Mouse (Mus musculus) limb, embryonic 12.5 days (tissue): Measurements from ENCODE around the gene Cacna1f. TPM values are rescaled to one million over a fixed set of nuclear protein-coding genes. Genes with fewer than 3 reads are reported as not detected.

Source experiments
- ATAC-seq: fragments of 200-750 bp; cut with Nextera tagmentation; 2 replicates; pipeline ENCODE4 v1.8.0; 2017; ENCODE audit warnings: low read depth, moderate TSS enrichment; ENCODE audit not compliant: insufficient number of reproducible peaks, insufficient read depth, low FRiP score, low TSS enrichment
- H3K27ac ChIP-seq: fragments of 300-500 bp; sonication (generic); 2 replicates; pipeline ENCODE4 v1.5.1; 2016; ENCODE audit warnings: mild to moderate bottlenecking, moderate library complexity
- H3K27me3 ChIP-seq: fragments of 300-500 bp; sonication (generic); 2 replicates; pipeline ENCODE4 v1.6.1; 2016; ENCODE audit warnings: mild to moderate bottlenecking, moderate library complexity
- H3K36me3 ChIP-seq: fragments of 300-500 bp; sonication (generic); 2 replicates; pipeline ENCODE4 v1.6.1; 2016; ENCODE audit warnings: mild to moderate bottlenecking, moderate library complexity
- H3K4me1 ChIP-seq: fragments of 300-500 bp; sonication (generic); replicated peaks from 2 replicates; pipeline ENCODE4 v1.6.1; 2016
- H3K4me2 ChIP-seq: fragments of 300-500 bp; sonication (generic); 2 replicates; pipeline ENCODE4 v1.6.1; 2016; ENCODE audit warnings: mild to moderate bottlenecking, moderate library complexity
- H3K4me3 ChIP-seq: fragments of 300-500 bp; sonication (generic); replicated peaks from 2 replicates; pipeline ENCODE4 v1.5.1; 2016; ENCODE audit warnings: mild to moderate bottlenecking
- H3K9ac ChIP-seq: fragments of 300-500 bp; sonication (generic); replicated peaks from 2 replicates; pipeline ENCODE4 v1.6.1; 2016; ENCODE audit warnings: mild to moderate bottlenecking, moderate library complexity
- H3K9me3 ChIP-seq: fragments of 300-500 bp; sonication (generic); 2 replicates; pipeline ENCODE4 v1.6.1; 2016; ENCODE audit warnings: mild to moderate bottlenecking, moderate library complexity
- WGBS: fragments of 180-500 bp; shearing (Covaris S2); methylation state at CpG from one replicate; pipeline ENCODE4 v1.1.7; 2016; 5-methylcytosine and 5-hydroxymethylcytosine counted together
- polyA plus RNA-seq: library from polyadenylated mRNA; unstranded; fragments of >200 nt; fragmentation: Nextera tagmentation; extraction: Ambion mirVana; gene quantifications from 2 replicates; pipeline ENCODE4 v1.2.1, GENCODE M21; 2016

Cacna1f gene
- polyA plus RNA-seq, 1 experiment from 2014 or later: not detected

DNA sequence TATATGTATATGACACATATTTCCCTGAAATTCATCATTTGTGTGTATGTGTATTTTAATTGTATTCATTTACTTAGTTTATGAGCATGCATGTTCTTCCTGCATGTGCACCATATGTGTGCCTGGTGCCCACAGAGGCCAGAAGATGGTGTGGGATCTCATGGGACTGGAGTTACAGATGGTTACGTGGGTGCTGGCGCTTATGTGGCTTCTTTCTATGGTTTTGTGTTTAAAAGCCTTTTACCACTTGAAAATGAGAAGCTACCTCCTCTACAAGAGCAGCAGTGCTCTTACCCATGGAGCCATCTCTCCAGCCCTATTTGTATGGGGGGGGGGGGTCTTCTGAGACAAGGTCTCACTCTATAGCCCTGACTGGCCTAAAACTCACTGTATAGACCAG lies 25.7 kb upstream of the Cacna1f start:
- Histone ChIP-seq H3K9ac (no peak overlapping the region), H3K4me1 (no peaks in the 10 kb centered on the region), H3K27me3 (no peaks in the 10 kb centered on the region), H3K36me3 (no peaks in the 10 kb centered on the region), H3K27ac (no peak overlapping the region), H3K9me3 (no peaks in the 10 kb centered on the region), H3K4me2 (no peak overlapping the region), H3K4me3 (no peak overlapping the region)
- ATAC-seq: no peak
- WGBS: 84% methylated on average over 2 of the region's 2 CpGs

DNA sequence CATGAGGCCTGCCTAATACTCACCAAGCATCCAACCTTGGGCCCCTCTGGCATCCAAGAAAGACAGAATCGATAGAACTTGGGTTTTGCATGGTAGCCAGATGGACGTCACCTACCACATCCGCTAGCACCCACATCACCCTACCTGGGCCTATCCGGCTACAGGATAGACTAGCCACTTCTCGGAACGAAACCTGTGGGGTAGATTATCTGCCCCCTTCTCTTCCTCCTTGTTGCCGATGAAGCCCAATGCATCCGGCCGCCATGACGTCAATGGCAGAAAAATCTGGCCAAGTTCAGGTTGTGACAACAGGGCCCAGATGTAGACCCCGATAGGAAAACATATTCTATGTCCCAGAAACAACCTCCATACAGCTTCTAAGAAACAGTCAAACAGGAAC lies 23.0 kb upstream of the Cacna1f start:
- ATAC-seq: no peak
- Histone ChIP-seq H3K36me3 (peaks cover 5% of the 10 kb centered on the region; the same call in 1 of the 2 replicates), H3K4me2 (no peak overlapping the region), H3K27me3 (no peaks in the 10 kb centered on the region), H3K9ac (no peak overlapping the region), H3K4me1 (no peaks in the 10 kb centered on the region), H3K4me3 (no peak overlapping the region), H3K9me3 (no peaks in the 10 kb centered on the region), H3K27ac (no peak overlapping the region)
- WGBS: 94% methylated on average over 10 of the region's 11 CpGs

DNA sequence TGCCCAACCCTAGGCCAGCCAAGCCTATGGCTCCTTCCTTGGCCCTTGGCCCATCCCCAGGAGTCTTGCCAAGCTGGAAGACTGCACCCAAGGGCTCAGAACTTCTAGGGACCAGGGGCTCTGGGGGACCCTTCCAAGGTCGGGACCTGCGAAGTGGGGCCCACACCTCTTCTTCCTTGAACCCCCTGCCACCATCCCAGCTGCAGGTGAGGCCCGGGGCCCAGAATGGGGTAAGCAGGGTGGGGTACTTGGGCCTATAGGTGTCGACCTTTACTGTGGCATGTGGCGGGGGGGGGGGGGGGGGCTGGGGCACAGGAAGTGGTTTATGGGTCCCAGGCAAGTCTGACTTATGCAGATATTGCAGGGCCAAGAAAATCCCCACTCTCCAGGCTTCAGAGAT lies 20.5 kb upstream of the Cacna1f start:
- no peak overlapping the region for H3K4me3 ChIP-seq
- H3K27me3 ChIP-seq: no peaks in the 10 kb centered on the region
- no peak overlapping the region for H3K9ac ChIP-seq
- H3K4me2 ChIP-seq: no peak overlapping the region
- 96% methylated on average over 3 of the region's 5 CpGs for WGBS
- ATAC-seq: no peak
- no peak overlapping the region for H3K27ac ChIP-seq
- H3K36me3 ChIP-seq: peaks cover 9% of the 10 kb centered on the region; the same call in 1 of the 2 replicates
- H3K9me3 ChIP-seq: no peaks in the 10 kb centered on the region
- no peaks in the 10 kb centered on the region for H3K4me1 ChIP-seq

GRCm38 (mm10) chrX:7595371-7595770 lies 11.5 kb upstream of the Cacna1f start:
- WGBS: 91% methylated on average over 9 of the region's 9 CpGs
- H3K36me3 ChIP-seq: peaks cover 56% of the 10 kb centered on the region

DNA sequence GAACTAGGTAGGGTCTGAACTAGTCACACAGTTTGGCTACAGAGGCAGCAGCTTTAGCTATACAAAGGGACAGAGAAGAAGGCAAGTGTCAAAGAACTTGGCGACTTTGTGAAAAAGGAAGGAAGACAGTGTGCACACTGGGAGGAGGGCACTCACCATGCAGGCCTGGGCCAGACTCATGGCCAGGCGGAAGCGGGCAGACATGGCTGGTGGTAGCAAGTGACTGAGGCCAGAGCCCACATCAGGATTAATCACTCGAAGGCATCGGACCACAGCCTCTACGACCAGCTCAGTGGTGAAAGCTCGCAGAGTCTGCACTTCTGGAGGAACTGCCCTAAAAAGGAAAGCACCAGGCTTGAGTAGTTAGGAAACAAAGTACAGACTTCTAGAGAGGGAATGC lies 2.9 kb upstream of the Cacna1f start:
- H3K4me2 ChIP-seq: peak overlapping the region; percentile 54
- H3K27me3 ChIP-seq: no peaks in the 10 kb centered on the region
- H3K4me1 ChIP-seq: no peaks in the 10 kb centered on the region
- H3K27ac ChIP-seq: no peak overlapping the region
- peaks cover 5% of the 10 kb centered on the region; the same call in 1 of the 2 replicates for H3K36me3 ChIP-seq
- H3K4me3 ChIP-seq: 0 out of 2 replicates have a peak overlapping the region, but pooled peaks have one; percentile 43
- ATAC-seq: no peak
- H3K9me3 ChIP-seq: no peaks in the 10 kb centered on the region
- 88% methylated on average over 7 of the region's 7 CpGs for WGBS
- H3K9ac ChIP-seq: no peak overlapping the region

More at GRCm38 (mm10) chrX:7595371-7595770, 11.5 kb upstream of the Cacna1f start:
- Histone ChIP-seq H3K4me3 (no peak overlapping the region), H3K9ac (no peak overlapping the region), H3K27ac (no peak overlapping the region), H3K4me1 (no peaks in the 10 kb centered on the region), H3K9me3 (no peaks in the 10 kb centered on the region), H3K4me2 (no peak overlapping the region), H3K27me3 (no peaks in the 10 kb centered on the region)
- ATAC-seq: no peak

- peak within 1 kb of the TSS; percentile 43 for H3K4me3 ChIP-seq
- H3K27me3 ChIP-seq: peaks cover 5% of the 10 kb centered on the region; the same call in 1 of the 2 replicates
- peak within 1 kb of the TSS; percentile 54 for H3K4me2 ChIP-seq
- H3K27ac ChIP-seq: no peak within 1 kb of the TSS
- no peaks in the 10 kb centered on the region for H3K36me3 ChIP-seq
- no peak within 1 kb of the TSS; the same call in 1 of the 2 replicates for H3K9ac ChIP-seq
- H3K4me1 ChIP-seq: no peaks in the 10 kb centered on the region
- 18% methylated on average over 28 of the region's 28 CpGs for WGBS
- peak; percentile 88 for ATAC-seq
- no peaks in the 10 kb centered on the region for H3K9me3 ChIP-seq
Observed at GRCm38 (mm10) chrX:7604879-7605574, 1.9 kb upstream of the Cacna1f start, which contains the start of gene Ccdc22. TSS of gene Ccdc22 (minus strand) at chrX:7605517.

- ATAC-seq: peak; percentile 49
- H3K27me3 ChIP-seq: peaks cover 8% of the 10 kb centered on the region; the same call in 1 of the 2 replicates
- H3K9me3 ChIP-seq: no peaks in the 10 kb centered on the region
- H3K36me3 ChIP-seq: no peaks in the 10 kb centered on the region
- H3K9ac ChIP-seq: no peak overlapping the region
- 35% methylated on average over 8 of the region's 8 CpGs for WGBS
- H3K4me3 ChIP-seq: no peak overlapping the region
- no peaks in the 10 kb centered on the region for H3K4me1 ChIP-seq
- no peak overlapping the region for H3K27ac ChIP-seq
- no peak overlapping the region for H3K4me2 ChIP-seq
Observed at GRCm38 (mm10) chrX:7605575-7605941, 1.3 kb upstream of the Cacna1f start.

DNA sequence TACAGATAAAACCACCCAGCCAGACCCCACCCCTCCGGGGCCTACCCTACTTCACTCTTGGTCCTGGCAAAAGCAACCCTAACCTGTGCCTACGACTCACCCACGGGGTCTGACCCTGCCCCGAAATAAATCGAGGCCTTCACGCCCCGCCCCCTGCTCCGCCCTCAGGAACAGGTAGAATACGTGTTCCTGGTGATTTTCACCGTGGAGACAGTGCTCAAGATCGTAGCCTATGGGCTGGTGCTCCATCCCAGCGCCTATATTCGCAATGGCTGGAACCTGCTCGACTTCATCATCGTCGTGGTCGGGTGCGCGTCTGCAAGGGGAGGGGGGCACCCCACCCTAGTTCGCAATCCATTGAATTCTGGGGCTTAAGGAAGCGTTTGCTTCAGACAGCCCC lies 3.2 kb downstream of the Cacna1f start:
- H3K9me3 ChIP-seq: no peaks in the 10 kb centered on the region
- peak overlapping the region; percentile 37 for H3K4me3 ChIP-seq
- ATAC-seq: no peak
- no peaks in the 10 kb centered on the region for H3K36me3 ChIP-seq
- 27% methylated on average over 21 of the region's 21 CpGs for WGBS
- no peak overlapping the region for H3K27ac ChIP-seq
- H3K4me1 ChIP-seq: no peaks in the 10 kb centered on the region
- H3K4me2 ChIP-seq: peak overlapping the region; percentile 67
- no peak overlapping the region for H3K9ac ChIP-seq
- peaks cover 18% of the 10 kb centered on the region for H3K27me3 ChIP-seq

DNA sequence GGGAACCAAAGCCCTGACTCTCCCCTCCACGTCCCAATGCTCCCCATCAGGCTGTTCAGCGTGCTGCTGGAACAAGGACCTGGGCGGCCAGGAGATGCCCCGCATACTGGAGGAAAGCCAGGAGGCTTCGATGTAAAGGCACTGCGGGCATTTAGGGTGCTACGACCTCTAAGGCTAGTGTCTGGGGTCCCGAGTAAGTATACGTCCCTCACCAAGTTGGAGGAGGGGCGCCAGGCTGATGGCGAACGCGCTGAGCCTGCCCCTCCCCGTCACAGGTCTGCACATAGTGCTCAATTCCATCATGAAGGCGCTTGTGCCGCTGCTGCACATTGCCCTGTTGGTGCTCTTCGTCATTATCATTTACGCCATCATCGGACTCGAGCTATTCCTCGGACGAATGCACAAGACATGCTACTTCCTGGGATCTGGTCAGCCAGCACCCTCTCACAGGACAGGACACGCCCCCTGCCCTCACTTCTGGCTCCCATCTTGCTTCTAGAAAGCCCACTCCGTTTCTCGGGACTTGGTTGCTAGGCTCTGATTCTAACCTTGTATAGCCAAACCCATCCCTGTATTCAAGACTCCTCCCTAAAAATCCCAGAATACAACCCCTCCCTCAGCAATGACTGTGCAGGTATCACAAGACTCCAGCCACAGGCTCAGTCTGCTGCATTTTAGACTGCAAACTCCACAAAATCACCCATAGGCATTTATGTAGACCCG lies 3.8 kb downstream of the Cacna1f start:
- H3K36me3 ChIP-seq: no peaks in the 10 kb centered on the region

GRCm38 (mm10) chrX:7617889-7618551 lies 11.1 kb downstream of the Cacna1f start:
- Histone ChIP-seq H3K36me3 (no peaks in the 10 kb centered on the region), H3K27ac (no peak overlapping the region), H3K9ac (no peak overlapping the region), H3K4me1 (no peaks in the 10 kb centered on the region), H3K4me2 (no peak overlapping the region), H3K4me3 (no peak overlapping the region), H3K27me3 (no peaks in the 10 kb centered on the region), H3K9me3 (no peaks in the 10 kb centered on the region)
- 82% methylated on average over 12 of the region's 12 CpGs for WGBS
- no peak for ATAC-seq

More for the DNA sequence above, 3.8 kb downstream of the Cacna1f start:
- Histone ChIP-seq H3K4me1 (no peaks in the 10 kb centered on the region), H3K27me3 (peaks cover 18% of the 10 kb centered on the region), H3K9ac (no peak overlapping the region; the same call in 1 of the 2 replicates), H3K9me3 (no peaks in the 10 kb centered on the region), H3K4me2 (peak overlapping the region; percentile 67), H3K4me3 (peak overlapping the region; percentile 37), H3K27ac (no peak overlapping the region)
- ATAC-seq: no peak
- WGBS: 19% methylated on average over 26 of the region's 26 CpGs

- Histone ChIP-seq H3K9ac (no peak overlapping the region), H3K4me3 (no peak overlapping the region), H3K9me3 (no peaks in the 10 kb centered on the region), H3K4me1 (no peaks in the 10 kb centered on the region), H3K27me3 (no peaks in the 10 kb centered on the region), H3K27ac (no peak overlapping the region), H3K4me2 (no peak overlapping the region), H3K36me3 (no peaks in the 10 kb centered on the region)
- WGBS: 90% methylated on average over 6 of the region's 6 CpGs
- ATAC-seq: no peak
Observed at GRCm38 (mm10) chrX:7632560-7632959, 25.7 kb downstream of the Cacna1f start.
